9 mouse cellular contexts compared by ENCODE assay signal in the genomic region with DNA sequence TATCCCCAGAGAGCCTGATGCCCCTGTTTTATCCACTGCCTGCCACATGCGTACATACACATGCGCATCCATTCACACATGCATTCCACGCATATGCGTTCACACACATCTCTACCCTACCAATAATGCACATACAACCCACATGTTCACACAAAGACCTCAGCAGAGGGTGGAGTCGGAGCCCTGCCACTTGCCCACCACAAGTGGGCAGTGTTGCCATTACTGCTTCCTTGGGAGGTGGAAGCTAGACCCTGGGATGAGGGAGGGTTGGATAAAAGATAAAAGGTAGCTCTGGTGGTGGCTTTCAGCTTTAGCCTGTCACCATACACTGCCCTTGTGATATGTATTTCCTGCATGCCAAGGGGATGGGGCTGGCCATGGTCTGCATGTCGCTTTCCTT. TPM values are rescaled to one million over a fixed set of nuclear protein-coding genes. Genes with fewer than 3 reads are reported as not detected.
DNase-seq lines count a peak whose midpoint lies in the region; ATAC-seq lines count a peak whose summit lies in the region.
"Had no signal": no experiment of that assay in that cellular context is flagged by ENCODE, and none has a peak within 500 bp of the region (broad histone marks: within the 10 kb centered on the region; RNA-seq: fewer than 3 reads in every experiment).

No protein-coding gene starts in this region.

- H3K27ac ChIP-seq in forebrain, embryonic 11.5 days (ENCODE audit: low read depth, low read length): no peak overlapping the region
- H3K27ac ChIP-seq in forebrain, embryonic 10.5 days: no peak overlapping the region

- ATAC-seq in forebrain, embryonic 11.5 days (replicated peaks; ENCODE audit: low FRiP score): 0 out of 2 replicates have a peak, but pooled peaks have one; percentile 31

- no peak overlapping the region for H3K4me2 ChIP-seq in forebrain, embryonic 11.5 days (ENCODE audit: low read depth, low read length, severe bottlenecking)

- H3K9ac ChIP-seq in forebrain, embryonic 11.5 days (ENCODE audit: low read length): no peak overlapping the region

- intact Hi-C loops in heart, postnatal 36 days (cut with DNase I): loop anchor here (1.0 to 5.0 kb wide), 3 partner anchors 29 to 195 kb away; no protein-coding TSS in a partner anchor

- H3K4me1 ChIP-seq in forebrain, embryonic 11.5 days (replicated peaks; ENCODE audit: control insufficient read depth, insufficient read depth, low read length): no peaks in the 10 kb centered on the region
- H3K4me1 ChIP-seq in forebrain, embryonic 10.5 days: peaks cover 10% of the 10 kb centered on the region

- no peaks in the 10 kb centered on the region for H3K27me3 ChIP-seq in forebrain, embryonic 11.5 days (ENCODE audit: control insufficient read depth, insufficient read depth, low read length)
- H3K27me3 ChIP-seq in forebrain, embryonic 10.5 days (ENCODE audit: poor library complexity, severe bottlenecking): no peaks in the 10 kb centered on the region

- no peaks in the 10 kb centered on the region for H3K9me3 ChIP-seq in forebrain, embryonic 11.5 days (ENCODE audit: control insufficient read depth, low read length)
- H3K9me3 ChIP-seq in forebrain, embryonic 10.5 days: no peaks in the 10 kb centered on the region

- DNase-seq in forebrain, embryonic 11.5 days (ENCODE audit: low spot score): peak; percentile 62
- no peak for DNase-seq in forebrain, embryonic 10.5 days (ENCODE audit: extremely low spot score, low spot score)
- DNase-seq in thymus, postnatal 14 days: peak; percentile 34
- no peak for DNase-seq in thymus, adult 18-20 months
- peak; percentile 39 for DNase-seq in embryo, embryonic 9.5 days (ENCODE audit: extremely low spot score)
- DNase-seq in heart, postnatal 36 days: peak; percentile 71 to 74
- DNase-seq in lung, postnatal 10 days: peak; percentile 78
- peak; percentile 27 for DNase-seq in testis, postnatal 14 days (ENCODE audit: low spot score)

- no peaks in the 10 kb centered on the region for H3K36me3 ChIP-seq in forebrain, embryonic 11.5 days (ENCODE audit: control insufficient read depth, insufficient read depth, low read length)
- H3K36me3 ChIP-seq in forebrain, embryonic 10.5 days (replicated peaks): no peaks in the 10 kb centered on the region

- no peak overlapping the region for H3K4me3 ChIP-seq in forebrain, embryonic 11.5 days (ENCODE audit: low read depth, low read length)
- no peak overlapping the region for H3K4me3 ChIP-seq in forebrain, embryonic 10.5 days

- WGBS in forebrain, embryonic 11.5 days: 82% methylated on average over 6 of the region's 6 CpGs
- 87% methylated on average over 6 of the region's 6 CpGs for WGBS in forebrain, embryonic 10.5 days

RNA-seq across cellular contexts. Expression of a gene that starts 1.9 kb away (rescaled TPM):
- 3.7 and 5.4 TPM in 2 replicates for polyA plus RNA-seq in forebrain, embryonic 11.5 days (2014; fragmentation: Nextera tagmentation; extraction: Ambion mirVana)
- polyA plus RNA-seq in forebrain, embryonic 10.5 days (2016; fragmentation: Nextera tagmentation; extraction: Ambion mirVana): 1.3 and 2.2 TPM in 2 replicates
- total RNA-seq in heart, postnatal 36 days (2021): 1 to 10 TPM; 5.6 to 7.5 TPM

RNA-seq across cellular contexts. Expression of a gene that starts 2.6 kb away (rescaled TPM):
- polyA plus RNA-seq in forebrain, embryonic 11.5 days (2014; fragmentation: Nextera tagmentation; extraction: Ambion mirVana): 7.2 and 7.6 TPM in 2 replicates
- polyA plus RNA-seq in forebrain, embryonic 10.5 days (2016; fragmentation: Nextera tagmentation; extraction: Ambion mirVana): 6.2 and 6.7 TPM in 2 replicates
- 10 to 100 TPM; 33.7 to 44.0 TPM for total RNA-seq in heart, postnatal 36 days (2021)

RNA-seq across cellular contexts. Expression of a gene that starts 17.4 kb away (rescaled TPM):
- polyA plus RNA-seq in forebrain, embryonic 11.5 days (2014; fragmentation: Nextera tagmentation; extraction: Ambion mirVana): not detected in 2 replicates
- polyA plus RNA-seq in forebrain, embryonic 10.5 days (2016; fragmentation: Nextera tagmentation; extraction: Ambion mirVana): not detected in 2 replicates
- total RNA-seq in heart, postnatal 36 days (2021): not detected
- polyA plus RNA-seq: frontal cortex, adult 2 months had no signal

Comparison
In these comparisons a context has a peak if more than half of its experiments do, and no peak if none do; other contexts are left out.
1. DNase-seq: peak in forebrain, embryonic 11.5 days (single experiment), thymus, postnatal 14 days (single experiment), embryo, embryonic 9.5 days (single experiment), heart, postnatal 36 days (2 of 2), lung, postnatal 10 days (single experiment) and testis, postnatal 14 days (single experiment); none in forebrain, embryonic 10.5 days (single experiment) and thymus, adult 18-20 months (0 of 2).